Mouse (Mus musculus) retina, adult 2 months (tissue): ENCODE measurements around the gene Txn1.

ENCODE experiments used
- DNase-seq: peaks from one replicate; pipeline ENCODE4 v3.0.0-alpha.2; 2012; ENCODE audit warnings: low read depth, low spot score

Gene Txn1

DNA sequence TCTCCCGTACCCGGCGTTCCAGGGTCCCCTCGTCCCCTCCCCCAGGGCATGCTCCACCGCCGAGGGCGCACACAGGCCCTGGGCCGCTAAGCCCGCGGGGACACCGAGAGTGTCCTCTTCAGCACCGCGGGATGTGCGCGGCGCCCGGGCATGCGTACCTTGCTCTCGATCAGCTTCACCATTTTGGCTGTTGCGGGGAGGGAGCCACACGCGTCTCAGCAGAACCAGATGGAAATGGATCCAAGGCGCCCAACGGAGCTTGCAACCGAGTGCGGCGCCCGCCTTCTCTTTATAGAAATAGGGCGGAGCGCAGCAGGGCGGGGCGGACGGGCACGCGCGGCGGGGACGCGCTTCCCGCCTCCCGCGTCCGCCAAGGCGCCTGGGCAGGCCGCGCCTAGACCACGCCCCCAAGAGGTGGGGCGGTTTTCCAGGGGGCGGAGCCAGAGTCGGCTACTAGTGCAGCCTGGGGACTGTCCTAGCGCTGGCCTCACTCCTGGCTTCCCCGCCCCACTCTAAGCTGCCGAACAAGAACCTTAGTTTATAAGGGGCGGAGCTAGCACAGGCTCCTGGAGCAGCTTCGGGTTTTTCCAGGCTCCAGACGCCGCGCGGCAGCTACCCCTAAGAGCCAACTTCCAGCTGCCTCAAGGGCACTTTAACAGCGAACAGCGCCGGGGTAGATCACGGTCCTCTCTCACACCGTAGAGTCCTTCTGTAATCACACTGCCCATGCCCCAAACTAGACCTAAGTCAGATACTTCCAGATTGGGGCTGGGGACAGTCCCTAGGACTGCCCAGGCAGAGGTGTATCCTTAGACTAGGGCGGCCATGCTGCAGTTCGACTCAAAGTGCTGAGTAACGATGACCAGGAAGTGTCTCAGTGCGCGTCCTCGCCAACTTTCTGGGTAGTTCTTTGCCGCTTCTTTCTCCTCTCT, at the start of gene Txn1:
TSS of gene Txn1 (minus strand) at position 383 of the 932 bp plus-strand sequence.
- peak; percentile 96 for DNase-seq

DNA sequence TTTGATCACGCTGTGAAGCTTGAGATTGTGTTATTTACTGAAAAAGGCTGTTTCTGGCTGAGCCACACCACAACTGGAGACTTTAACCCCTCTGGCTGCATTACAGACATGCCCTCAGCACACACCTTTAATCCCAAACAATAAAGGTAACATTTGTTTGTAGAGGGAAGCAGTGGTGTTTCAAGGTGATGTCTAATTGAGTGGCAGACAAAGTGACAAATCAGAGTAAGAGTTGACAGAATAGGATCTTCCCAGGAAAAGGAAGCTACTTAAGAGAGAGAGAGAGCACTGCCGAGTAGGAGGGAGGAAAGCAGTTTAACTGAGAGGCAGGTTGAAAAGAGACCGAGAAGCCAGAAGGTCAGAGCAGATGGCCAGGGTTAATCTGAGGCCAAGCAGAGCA, 47.3 kb upstream of the Txn1 start:
- no peak for DNase-seq

- DNase-seq: no peak
Observed at GRCm38 (mm10) chr4:57991425-57991824, 35.2 kb upstream of the Txn1 start.

GRCm38 (mm10) chr4:57974400-57975117, 18.3 kb upstream of the Txn1 start:
- no peak for DNase-seq

DNA sequence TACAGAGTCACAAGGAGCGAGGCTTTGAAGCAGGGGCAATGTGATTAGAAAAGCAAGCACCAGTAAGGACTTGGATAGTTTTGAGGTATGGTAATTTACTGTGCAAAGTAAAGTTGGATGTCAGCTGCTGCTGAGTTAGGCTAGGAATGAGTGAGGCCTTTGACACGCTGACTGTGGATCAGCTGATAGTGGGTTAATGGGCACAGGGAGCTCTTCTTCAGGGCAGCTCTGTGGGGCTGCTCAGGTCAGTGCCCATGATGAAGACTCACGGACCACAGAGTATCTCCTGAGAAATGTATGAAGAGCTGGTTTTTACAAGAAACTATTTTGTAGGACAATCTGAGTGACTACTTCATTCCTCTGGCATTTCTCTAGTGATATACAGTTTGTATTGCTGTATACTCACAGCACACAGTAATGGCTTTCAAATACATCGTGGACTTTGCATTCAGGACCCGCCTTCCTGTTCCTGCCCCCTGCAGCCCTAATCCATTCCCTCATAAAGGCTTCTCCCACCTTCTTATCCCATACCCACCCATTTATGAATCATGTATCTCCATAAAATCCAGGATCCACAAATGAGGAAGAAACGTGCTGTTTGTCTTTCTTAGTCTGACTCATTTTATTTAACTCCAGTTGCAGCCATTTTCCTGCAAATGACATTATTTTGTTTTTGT, 17.5 kb upstream of the Txn1 start:
- DNase-seq: no peak

DNA sequence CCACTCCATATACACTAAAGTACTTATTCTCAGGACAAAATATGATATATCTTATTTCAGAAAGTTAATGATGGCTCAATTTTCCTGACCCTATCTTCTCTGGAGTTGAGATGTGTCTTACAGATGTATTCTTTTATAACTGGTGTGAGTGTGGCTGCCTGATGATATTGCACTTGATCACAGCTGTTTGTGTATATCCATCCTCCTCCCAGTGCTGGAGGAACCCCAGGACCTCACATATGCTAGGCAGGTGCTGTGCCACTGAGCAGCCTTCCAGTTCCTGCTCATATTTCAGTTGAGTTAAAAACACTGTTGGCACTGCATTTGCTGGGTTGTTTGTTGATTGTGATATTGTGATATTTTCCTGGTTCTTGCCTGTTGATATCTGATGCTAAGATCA, 14.1 kb upstream of the Txn1 start:
- DNase-seq: no peak

GRCm38 (mm10) chr4:57967195-57967594, 11.0 kb upstream of the Txn1 start:
- no peak for DNase-seq

DNA sequence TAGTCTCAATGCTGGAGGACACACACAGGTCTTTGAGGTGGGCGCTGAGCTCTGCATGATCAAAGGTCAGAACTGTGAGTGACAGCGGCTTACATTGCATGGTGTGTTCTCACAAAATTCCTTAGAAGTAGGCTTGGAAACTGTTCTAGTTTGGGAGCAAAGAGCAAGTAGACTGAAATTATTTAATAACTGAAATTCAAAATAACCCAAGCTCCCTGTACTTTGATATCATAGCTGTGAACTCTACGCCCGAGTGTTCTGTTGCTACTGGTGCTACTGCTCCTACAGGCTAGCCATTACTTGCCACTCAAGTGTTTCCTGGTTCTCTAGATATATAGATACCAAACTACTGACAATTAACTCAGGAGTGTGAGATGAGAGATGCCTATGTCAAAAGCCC, 9.3 kb upstream of the Txn1 start:
- DNase-seq: no peak

- no peak for DNase-seq
Observed at GRCm38 (mm10) chr4:57964143-57964542, 7.9 kb upstream of the Txn1 start.

- DNase-seq: no peak
Observed at GRCm38 (mm10) chr4:57959056-57959455, 2.8 kb upstream of the Txn1 start.

GRCm38 (mm10) chr4:57958098-57958497, 1.9 kb upstream of the Txn1 start:
- DNase-seq: no peak

DNA sequence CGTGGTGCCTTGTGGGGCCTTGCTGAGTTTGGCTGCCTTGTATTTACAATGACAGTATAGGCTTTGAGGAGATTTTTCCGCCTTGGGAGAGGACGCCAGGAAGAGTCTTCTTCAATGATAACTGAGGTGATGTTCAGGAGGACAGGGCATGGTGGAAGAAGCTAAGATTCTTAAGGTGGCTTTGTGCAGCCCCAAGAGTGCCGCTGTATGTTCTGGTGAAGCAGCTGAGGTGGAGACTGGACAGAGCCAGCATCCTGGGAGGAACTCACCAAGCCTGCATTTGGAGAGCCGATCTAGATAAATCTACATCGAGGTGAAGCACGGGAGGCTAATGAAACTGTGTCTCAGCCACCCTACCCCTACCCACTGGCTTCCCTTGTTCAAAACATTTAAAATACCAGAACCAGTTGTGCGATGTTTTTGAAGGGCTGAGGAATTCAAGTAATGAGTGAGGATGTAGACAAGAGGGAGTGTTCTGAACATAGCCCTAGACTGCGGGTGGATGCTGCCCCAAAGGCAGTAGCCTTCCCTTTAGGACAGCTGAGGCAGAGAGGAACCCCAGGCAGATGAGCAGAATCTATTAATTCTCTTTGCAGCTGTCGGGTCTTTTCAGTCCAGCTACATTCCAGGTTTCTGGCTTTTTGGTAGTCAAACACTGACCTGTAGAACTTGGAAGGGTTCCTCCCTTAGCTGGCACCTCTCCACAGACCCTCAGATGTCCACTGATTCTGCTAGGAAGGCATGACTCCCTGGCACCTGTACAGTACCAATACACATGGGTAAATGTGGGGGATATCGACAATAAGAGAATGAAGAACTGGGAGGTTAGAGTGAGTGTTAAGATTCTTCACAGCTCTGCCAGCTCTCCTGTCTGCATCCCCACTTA, 1.2 kb upstream of the Txn1 start:
- no peak for DNase-seq

GRCm38 (mm10) chr4:57955544-57955958, 660 bp downstream of the Txn1 start:
- DNase-seq: no peak

DNA sequence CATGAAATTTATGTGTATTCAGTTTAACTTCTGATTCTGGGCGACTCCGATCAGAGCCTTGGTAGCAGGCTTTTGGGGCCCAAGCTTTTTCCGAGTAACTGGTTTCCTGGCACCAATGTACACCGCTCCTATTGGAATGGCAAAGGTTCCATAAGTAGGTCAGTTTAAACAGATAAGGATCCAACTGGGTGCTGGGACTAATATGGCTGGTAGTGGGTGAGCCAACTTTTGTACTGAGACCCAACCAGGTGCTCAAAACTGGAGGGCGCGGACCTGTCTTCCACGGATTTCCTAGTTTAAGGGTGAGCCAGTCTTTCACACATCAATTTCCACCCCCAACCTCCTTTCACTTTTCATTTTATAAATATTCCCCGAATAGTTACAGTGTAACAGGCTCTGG, 1.2 kb downstream of the Txn1 start:
- no peak for DNase-seq

DNA sequence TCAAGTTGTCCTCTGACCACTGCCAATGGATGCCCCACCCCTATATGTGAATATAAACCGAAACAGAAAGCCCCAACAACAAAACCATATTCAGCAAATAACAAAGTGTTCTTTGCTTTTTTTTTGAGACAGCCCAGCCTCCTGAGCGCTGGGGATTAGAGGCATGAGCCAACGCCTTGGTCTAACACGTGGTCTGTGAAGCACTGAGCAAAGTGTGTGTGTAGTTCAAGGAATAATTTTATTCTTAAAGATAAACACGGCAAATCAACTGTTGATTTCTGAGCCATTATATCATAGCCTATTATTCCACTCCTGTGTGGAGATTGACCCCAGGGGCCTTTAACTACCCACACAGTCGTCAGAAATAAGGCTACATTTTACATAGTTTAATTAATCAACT, 1.6 kb downstream of the Txn1 start:
- DNase-seq: no peak

- no peak for DNase-seq
Observed at GRCm38 (mm10) chr4:57953796-57954195, 2.4 kb downstream of the Txn1 start.

DNA sequence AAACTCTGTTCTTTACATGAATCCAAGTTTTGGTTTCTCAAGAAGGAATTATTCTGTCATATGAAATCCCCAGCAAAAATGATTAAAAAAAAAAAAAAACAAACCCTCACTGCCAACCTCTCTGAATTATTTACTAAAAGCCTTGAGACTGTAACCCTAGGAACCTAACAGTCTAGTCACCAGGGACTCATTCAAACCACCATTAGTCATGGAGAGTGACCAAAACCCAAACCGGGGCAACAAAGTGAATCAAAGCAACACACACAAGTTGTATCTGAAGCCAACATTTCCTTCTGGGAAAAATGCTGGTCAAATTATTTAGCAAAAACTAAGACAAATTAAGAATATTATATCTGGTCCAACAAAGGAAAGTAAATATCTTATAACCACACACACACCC, 3.3 kb downstream of the Txn1 start:
- DNase-seq: no peak

DNA sequence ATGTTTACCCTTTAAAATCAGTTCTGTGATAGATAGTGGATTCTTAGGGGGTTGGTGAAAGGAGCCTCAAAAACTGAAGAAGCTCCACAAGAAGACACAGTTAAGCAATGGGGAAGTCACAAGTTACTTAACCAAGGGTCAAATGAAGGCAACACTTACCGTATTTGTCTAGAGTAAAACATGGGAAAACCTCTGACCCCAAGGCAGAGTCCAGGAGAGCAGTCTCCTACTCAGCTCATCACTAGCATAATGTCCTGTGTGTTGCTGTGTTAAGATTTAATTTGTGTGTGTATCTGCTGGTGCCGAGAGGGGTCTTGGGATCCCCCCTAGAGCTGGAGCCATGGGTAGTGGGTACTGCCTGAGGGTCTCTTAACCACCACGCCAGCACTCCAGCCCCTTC, 3.8 kb downstream of the Txn1 start:
- DNase-seq: no peak

DNA sequence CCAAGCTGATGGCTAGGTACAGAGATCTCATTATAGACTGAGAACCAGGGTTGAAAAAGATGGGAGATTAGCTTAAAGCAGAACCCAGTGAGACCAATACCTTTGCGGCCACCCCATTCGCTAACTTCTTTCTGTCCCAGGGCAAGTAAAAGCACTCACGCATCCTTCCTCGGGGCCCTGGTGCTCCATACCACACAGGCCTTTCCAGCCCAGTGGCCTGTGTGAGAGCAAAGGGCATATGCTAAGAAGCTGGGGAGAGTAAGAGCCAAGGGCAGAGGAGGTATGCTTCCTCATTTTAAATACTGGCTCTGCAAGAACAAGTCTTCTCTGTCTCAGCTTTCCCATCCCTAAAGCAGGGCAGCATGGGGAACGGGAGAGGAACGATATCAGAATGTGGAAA, 6.3 kb downstream of the Txn1 start:
- no peak for DNase-seq

GRCm38 (mm10) chr4:57947476-57947875, 8.7 kb downstream of the Txn1 start:
- DNase-seq: no peak

- no peak for DNase-seq
Observed at GRCm38 (mm10) chr4:57947036-57947435, 9.2 kb downstream of the Txn1 start.
